Mouse (Mus musculus) c-Kit-positive CD71-positive TER-119-positive erythroid progenitor cells, embryonic 14.5 days (primary cell): ENCODE data around the gene Hdac4.

Source experiments
- DNase-seq: peaks from one replicate; pipeline ENCODE4 v3.0.0-alpha.2; 2013; ENCODE audit warnings: low spot score

The Hdac4 gene

DNA sequence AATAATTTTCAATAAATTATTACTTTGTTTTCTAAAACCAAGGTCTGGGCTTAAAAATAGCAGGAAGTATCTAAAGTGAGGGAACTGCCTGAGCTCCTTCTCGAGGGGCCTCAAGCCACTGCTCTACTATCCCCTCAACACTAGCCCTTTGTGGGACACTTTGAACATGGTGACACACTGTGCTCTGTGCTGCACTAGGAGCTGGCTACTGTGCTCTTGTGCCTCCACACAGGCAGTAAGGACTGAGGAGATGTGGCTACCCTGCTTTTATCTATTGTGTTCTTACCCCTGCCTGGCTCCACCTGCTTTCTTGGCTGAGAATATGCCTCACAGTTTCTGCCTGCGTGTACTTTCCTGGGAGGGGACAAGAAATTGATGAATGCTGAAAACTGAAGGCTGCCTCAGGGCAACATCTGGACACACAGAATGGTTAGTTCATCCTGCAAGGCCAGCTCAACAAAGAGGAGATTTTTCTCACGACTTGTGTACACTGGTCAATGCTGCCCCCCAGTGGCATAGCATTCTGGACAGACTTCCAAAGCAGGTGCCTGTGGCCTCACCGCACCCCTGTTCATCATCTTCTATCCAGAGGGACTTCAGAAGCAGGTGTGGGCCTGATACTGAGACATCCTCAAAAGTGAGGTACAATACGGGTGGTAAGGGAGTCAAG is 226.7 kb downstream of the Hdac4 start:
- DNase-seq = no peak

DNA sequence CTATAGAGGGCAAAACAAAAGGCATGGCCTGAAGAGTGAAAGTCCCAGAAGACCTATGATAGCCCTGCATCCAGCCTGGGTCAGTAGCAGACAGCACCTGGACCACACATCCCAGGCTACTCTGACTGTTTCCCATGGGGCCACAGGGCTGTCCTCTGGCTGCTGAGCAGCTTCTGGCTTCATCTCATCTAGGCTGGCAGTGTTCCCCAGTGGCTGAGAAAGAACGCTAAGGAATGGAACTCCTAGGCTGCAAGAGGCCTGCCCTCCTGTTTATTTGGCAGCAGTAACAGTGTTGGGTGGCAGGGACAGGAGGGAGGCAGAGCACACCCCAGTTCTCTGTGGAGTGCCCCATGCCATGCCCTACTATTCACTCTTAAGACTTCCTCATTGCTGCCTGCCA is 228.5 kb downstream of the Hdac4 start:
- DNase-seq = no peak

DNA sequence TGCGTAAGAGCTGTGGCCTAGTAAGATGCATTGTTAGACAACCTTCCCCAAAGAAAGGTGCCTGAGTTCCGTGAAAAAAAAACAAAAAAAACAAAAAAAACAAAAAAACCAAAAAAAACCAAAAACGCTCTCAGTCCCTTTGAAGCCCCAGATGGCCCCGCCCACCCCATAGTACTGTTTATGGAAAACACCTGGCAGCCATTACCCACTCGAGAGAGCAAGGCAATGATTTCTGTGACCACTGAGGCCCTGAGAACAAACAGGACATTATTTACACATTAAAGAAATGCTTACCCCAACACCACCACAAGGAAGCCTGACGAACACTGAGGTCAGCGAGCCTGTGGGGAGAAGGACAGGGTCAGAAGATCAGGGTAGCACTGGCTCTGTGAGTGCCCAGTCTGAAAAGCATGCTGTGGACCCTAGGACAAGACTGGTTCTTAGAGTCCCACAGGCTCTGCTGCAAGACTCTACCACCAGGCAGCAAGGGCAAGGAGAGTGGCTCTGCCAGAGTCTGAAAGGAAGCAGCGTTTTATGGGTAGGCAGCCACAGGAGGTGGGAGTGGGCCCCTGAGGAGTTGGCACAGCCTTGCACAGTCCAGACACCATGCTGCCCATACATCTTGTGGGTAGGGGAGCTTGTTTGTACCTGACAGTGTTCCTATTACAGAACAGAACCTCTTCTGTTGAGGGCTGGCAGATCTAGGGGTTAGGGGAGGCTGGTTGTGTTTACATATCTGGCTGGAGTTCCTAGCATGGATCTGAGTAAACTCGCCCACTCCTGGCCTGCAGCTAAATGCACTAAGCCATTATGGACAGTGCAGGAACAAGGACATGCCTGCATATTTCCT is 230.8 kb downstream of the Hdac4 start:
- no peak for DNase-seq

DNA sequence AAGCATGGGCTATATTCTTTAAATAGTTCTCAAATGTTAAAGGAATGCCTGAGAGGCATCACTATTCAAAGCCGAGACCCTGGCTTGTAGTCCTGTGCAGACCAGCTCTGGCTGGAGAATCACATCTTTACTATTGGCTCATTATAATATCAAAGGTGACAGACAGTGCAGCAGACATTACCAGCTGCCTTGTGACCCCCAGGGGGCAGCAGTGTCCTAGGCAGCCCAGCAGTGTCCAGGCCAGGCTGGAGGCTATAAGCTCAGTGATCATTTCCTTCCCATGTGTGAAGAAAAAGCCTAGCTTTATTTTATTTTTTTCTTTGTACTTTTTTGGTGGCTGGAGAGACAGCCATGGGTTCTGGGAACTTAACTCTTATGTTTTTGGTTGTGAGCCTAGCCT is 233.2 kb downstream of the Hdac4 start:
- DNase-seq = peak; percentile 10

DNA sequence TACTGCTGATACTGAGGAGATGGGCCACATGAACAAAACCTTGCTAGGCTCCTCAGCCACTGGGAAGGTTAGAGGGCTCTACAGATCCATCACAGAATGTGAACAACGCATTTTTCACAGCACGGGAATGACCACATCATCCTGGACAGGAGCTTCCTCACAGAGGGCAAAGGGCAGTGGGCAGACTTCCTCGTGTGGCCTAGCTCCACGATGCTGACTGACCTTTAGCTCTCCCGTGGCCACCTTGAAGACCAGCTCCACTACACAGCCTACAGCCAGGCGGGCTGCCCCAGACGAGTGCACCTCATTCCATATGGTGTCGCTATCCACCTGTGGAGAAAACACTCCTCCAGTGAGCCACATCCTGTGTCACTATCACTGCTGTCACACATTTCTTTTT is 234.3 kb downstream of the Hdac4 start:
- no peak for DNase-seq

DNA sequence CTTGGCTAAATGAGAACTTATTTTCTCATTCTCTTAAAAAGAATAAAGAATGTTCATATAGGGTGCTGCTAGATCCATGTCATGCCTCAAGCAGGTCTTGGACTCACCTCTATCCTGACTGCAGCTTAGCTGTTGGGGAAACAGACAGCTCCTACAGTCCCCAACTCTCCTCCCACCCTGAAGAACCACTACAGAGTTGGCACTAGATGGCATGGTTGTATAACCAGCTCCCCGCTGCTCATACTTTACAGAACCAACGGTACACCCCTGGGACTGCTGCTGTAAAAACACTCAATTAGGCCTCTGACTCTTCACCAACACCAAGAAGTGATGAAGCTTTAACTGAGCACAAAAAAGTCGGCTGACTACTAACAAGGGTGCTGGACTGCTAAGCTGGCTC is 235.6 kb downstream of the Hdac4 start:
- no peak for DNase-seq

DNA sequence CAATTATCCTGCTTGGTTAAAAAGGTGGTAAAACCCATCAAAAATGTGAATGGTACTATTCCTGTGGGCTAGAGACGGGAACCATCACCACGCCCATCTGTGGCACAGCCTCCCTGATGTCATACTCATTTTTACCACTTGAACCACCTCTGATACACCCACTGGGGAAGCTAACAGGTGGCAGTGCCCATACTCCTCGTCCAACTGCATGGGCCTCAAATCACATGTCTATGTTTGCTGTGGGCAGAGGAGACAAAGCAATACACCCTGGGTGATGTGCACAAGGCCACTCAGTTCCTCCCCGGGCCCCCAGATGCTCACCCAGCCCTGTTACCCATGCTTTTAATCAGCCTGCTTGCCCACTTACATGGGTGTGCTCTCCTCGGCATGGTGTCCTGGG is 236.5 kb downstream of the Hdac4 start:
- no peak for DNase-seq

DNA sequence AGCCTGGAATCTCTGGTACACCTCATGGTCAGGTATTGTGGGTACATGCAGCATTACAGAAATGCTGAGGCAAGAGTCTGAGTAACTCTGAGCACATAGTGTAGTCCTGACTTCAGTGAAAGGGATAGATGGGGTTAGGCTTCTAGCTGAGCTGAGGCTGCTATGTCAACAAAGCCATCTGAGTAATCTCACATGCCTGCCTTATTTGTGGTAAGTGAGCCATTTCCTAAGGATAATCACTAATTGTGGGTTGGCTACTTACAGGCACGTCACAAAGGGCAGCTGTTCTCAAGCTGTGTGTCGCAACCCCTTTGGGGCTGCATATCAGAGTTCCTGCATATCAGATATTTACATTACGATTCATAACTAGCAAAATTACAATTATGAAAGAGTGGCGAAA is 239.3 kb downstream of the Hdac4 start:
- no peak for DNase-seq

DNA sequence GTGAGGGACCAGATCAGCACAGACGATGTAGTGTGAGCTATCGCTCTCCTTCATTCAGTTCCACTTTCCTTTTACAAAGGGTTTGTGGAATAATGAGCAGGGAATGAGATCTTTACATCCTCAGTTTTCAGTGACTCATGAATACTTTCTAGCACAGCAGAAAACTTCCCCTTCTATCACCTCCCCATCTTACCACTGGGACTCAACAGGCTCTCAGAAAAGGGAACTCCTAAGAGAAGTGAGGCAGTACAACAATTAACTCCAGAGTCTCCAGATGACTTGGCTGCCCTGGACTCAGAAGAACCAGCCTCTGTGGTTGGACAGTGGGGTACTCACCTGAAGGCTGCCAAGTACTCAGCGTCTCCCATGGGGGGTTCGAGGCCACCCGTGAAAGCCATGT is 240.5 kb downstream of the Hdac4 start:
- DNase-seq = no peak

DNA sequence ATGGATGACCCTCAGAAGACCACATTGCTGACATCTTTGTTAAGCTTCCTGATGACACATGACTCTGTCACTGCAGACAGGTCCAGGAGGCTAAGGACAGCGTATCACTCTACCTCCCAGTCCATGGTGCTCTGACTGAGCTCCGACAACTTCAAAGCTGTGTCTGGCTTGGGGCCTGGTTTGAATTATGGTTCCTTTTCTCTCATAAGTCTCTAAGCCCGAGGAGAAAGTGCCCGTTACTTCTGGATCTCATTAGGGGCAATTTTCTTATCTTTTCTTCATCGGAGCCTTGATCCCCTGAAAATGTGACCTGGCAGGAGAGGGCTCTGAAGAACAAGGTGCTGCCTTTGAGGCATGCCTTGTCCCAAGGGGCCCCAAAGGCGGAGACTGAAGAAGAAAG is 242.6 kb downstream of the Hdac4 start:
- DNase-seq = no peak

DNA sequence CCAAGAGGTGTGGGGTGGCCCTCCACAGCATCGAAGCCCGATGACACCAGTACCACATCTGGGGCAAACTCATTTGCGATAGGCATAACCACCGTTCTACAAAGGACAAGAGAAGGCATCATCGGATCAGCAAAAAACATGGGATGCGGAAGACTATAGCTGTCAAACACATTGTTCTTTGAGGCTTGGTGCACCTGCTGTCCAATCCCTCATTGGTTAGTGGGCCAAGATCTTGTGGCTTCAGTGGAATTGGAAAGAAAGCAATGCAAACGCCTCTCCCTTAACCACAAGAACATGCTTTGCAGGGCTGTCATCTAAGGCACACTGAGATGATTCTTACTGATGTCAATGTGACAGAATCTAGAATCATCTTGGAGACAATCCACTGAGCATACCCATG is 248.1 kb downstream of the Hdac4 start:
- no peak for DNase-seq

DNA sequence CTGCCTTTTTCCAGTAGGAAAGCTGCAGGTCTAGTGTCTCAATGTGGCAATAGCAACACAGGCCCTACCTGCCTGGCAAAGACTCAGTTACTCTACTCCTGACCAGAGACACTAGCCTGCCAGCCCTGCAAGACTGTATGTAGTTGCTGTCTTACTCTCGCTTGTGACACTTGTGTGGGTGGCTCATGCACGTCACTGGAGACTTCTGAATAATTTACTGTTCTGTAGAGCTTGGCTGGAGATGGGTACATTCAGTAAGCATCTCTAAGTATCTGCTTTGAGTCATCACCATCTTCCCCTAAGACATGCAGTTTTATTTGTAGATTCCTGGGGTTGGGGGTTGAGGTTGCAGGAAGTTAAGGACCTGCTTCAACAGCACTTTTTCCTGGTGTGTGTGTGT is 252.9 kb downstream of the Hdac4 start:
- no peak for DNase-seq

DNA sequence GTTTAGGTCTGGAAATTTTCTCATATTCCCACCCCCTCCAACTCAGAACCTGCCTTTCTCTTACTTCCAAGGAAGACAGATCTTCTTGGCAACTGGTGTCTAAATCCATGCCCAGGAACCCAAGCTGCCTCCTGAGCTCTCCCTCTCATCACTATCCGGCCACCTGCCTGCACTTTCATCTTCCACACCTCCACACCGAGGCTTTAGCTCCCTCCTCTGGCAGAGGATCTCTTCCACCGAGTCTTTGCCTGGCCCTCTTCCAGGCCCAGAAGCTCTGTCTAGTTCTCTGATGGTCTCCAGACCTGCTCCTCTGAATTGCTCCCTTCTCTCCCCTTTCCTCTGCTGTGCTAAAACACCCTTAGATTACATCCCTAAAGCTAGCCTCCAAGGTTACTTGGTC is 253.5 kb downstream of the Hdac4 start:
- DNase-seq = no peak

DNA sequence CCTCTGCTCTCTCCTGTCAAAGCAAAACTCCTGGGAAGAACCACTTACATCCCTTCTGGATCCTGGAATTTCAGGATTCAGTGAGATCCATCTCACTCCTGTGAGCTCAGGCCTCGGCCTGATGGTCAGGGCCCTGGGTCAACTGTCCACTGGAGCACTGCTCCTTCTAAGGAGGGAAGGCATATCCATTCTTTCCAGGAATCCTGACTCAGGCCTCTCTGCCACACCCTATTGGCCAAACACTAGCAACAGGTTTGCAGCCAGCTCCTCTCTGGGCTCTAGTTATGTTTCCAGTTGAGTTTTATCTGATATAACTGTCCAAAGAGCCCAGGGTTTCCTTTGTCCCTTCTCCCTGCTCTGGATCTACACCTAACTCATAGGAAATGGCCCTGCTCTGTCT is 254.4 kb downstream of the Hdac4 start:
- no peak for DNase-seq

DNA sequence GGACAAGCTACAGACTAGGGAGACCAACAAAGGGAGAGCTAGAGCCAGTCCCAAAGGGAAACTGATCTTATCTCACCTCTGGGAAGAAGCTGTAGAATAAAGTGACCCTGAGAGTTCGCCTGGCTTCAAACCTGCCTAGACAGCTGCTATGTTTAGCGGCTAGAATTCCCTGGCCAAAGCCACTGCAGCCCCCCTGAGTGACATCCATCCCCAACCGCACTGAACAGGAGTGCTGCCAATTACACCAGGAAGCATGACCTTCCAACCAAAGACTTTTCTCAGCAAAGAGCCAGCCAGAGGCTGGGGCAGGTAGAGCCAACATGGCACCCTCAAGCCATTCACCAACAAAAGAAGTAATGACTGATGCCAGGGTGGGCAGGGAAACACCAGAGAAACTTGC is 260.3 kb downstream of the Hdac4 start:
- no peak for DNase-seq

DNA sequence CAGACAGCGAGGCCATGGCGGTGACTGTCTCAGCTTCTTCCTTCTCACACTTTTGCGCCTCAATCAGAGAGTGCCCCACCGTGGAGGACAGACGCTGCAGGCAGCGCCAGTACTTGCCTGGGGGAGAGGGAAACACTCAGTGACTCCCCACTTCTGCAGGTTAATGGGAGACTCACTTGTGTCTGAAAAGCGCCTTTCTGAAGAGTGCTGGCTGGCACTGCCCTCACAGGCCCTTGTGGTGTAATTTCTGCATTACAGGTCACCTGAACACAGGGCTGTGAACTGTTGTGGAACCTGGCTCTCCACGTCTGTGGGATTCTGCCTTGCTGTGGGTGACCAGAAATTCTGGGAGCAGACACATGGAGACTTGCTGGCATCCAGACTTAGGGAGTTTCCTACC is 261.8 kb downstream of the Hdac4 start:
- DNase-seq = no peak

DNA sequence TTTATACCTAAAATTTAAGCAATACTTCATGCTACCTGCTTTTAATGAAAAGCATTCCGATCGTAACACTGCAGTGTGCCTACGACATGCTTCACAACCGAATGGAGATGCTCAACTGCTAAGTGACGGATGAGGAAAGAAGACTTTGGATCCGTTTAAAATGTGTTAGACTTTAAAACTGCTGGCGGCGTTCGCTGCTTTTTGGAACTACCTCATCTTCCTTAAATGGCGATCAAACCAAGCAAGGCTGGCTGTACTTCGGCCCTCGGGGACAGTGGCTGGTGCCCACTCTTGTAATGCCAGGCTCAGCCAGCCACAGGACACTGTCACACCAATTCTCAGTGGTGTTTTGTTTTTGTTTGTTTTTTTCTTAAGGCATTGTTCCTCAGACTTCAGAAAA is 263.3 kb downstream of the Hdac4 start:
- no peak for DNase-seq

DNA sequence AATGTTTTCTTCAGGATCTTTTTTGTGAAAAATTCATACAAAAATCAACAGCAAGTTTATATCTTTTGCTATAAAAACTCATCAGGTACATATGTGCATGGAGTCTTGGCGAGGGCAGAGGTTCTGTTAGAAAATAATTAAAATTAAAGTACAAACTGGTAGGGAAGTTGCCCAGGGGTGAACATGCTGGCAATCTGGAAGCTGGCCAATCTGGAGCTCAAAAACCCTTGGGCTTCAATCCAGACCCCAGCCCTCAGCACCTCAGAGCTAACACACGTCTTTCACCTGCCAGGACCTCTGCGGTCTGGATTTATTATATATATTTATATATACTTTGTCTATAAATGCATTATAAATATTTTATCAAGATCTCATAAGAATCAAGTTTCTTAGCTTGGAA is 263.7 kb downstream of the Hdac4 start:
- no peak for DNase-seq

DNA sequence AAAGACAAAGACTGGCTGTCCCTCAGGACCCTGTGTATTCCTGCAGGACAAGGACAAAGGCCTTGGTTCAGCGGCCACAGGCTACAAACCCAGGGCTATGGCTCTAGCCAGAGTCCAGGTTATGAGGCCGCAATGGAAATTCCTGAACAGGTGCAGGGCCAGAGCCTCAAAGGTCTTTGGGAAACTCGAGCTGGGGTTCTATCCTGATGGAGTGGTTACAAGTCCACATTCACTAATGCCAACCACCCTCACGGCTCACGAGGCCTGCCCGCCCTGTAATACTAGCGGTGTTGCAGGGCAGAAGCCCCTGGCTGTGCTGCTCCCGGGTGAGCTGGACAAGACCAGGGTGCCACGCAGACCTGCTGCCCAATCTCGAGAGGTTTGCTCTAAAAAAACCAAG is 264.3 kb downstream of the Hdac4 start:
- DNase-seq = no peak

DNA sequence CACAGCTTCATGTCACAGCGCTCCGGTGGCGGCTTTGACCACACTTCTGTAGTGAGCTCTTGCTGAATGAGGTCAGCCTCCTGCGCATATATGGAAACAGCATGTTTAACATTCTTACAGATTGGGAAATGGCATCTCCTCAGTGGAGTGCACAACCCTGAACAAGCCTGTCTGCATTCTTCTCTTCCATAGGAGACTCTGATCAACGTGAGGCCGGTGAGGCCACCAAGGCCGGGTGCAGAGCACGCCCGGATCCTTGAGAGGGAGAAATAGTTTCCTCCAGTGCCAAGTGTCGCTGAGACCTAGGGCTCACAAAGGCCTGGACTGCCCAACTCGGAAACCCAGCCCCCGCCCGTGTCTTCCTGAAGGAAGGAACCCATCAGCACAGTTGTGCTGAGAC is 266.4 kb downstream of the Hdac4 start:
- DNase-seq = no peak

DNA sequence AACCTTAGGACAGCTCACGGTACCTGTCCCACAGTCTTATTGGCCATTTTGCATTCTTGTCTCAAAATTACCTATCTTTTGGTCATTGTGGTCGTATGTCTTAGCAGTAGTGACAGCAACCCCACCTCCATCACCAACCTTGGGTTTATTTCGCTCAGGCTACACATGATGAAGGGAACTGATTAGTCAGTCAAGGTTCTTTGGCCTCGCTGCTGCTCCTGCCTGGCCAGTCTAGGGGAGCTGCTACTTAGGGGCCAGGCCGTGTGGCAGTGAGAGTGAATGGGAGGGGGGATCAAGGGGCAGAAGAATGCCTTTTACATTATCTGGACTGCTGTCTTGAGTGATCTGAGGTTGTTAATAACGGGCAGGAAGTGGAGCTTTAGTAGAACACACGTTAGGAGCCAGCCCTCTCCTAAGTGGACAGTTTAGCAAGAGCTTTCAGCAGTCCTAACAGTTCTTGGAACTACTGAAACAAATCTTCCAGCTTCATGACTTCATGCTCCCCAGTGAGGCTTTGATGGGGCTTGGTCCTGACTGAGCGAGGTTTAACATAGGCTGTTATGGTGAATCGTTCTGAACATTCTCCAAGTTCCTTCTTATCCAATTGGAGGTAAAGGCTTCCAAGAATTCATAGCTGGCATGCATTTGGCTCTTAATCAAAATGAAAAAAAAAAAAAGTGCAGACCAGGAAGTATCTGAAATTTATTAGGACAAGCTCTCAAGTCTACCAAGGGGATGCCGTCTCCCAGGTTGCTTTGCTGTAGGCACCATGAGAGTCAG is 267.8 kb downstream of the Hdac4 start:
- DNase-seq = no peak

DNA sequence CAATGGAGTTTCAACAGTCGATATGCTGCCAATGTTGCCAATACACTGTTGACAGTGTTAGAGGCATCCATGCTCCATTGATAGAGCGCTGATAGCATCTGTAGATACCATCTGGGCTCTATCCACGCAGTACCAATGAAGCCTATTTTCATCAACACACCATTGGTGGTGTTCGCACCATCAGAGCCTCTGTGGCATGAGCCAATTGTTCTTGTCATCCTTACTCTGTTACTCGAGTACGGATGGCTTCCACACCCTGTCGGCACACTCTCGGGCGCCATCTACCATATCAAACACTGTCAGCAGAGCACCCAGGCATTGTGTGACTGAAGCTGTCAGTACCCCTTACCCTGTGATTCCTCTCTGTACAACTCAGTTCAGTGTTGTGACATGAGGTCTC is 271.9 kb downstream of the Hdac4 start:
- DNase-seq = no peak
